Mouse (Mus musculus): ENCODE measurements at regions not wholly inside any gene's neighbourhood (a gene's known extent, or its start where the extent isn't known, plus 50 kb on each side); places are given as distances from the start of the nearest gene placed in this dataset.

GRCm38 (mm10) chr5:119133378-119133777 is 537.1 kb upstream of the Tbx3 start:
- intact Hi-C loops (cut with DNase I), result no loop called here
- no peak for DNase-seq

- intact Hi-C loops (cut with DNase I), result no loop called here
- DNase-seq, result no peak
Observed at GRCm38 (mm10) chr5:119136916-119137315, 533.6 kb upstream of the Tbx3 start.

GRCm38 (mm10) chr5:119137409-119137808 is 533.1 kb upstream of the Tbx3 start:
- no peak for DNase-seq
- intact Hi-C loops (cut with DNase I), result no loop called here

- no peak for DNase-seq
- intact Hi-C loops (cut with DNase I), result no loop called here
Observed at GRCm38 (mm10) chr5:119137821-119138221, 532.6 kb upstream of the Tbx3 start.

GRCm38 (mm10) chr5:119138293-119138692 is 532.2 kb upstream of the Tbx3 start:
- DNase-seq, result no peak
- intact Hi-C loops (cut with DNase I), result no loop called here

GRCm38 (mm10) chr5:119139336-119139735 is 531.1 kb upstream of the Tbx3 start:
- intact Hi-C loops (cut with DNase I), result no loop called here
- no peak for DNase-seq

GRCm38 (mm10) chr5:119139816-119140215 is 530.7 kb upstream of the Tbx3 start:
- DNase-seq, result no peak
- intact Hi-C loops (cut with DNase I), result no loop called here

GRCm38 (mm10) chr5:119143411-119143810 is 527.1 kb upstream of the Tbx3 start:
- intact Hi-C loops (cut with DNase I), result no loop called here
- no peak for DNase-seq

- DNase-seq, result no peak
- intact Hi-C loops (cut with DNase I), result no loop called here
Observed at GRCm38 (mm10) chr5:119149389-119150185, 520.9 kb upstream of the Tbx3 start.

GRCm38 (mm10) chr5:119153086-119153485 is 517.4 kb upstream of the Tbx3 start:
- intact Hi-C loops (cut with DNase I), result no loop called here
- DNase-seq, result no peak

- intact Hi-C loops (cut with DNase I), result no loop called here
Observed at GRCm38 (mm10) chr5:119156638-119157037, 513.8 kb upstream of the Tbx3 start.

GRCm38 (mm10) chr5:119158171-119158570 is 512.3 kb upstream of the Tbx3 start:
- no peak for DNase-seq
- intact Hi-C loops (cut with DNase I), result no loop called here

More at GRCm38 (mm10) chr5:119156638-119157037, 513.8 kb upstream of the Tbx3 start:
- no peak for DNase-seq

- intact Hi-C loops (cut with DNase I), result no loop called here
- no peak for DNase-seq
Observed at GRCm38 (mm10) chr5:119162132-119162675, 508.3 kb upstream of the Tbx3 start.

- intact Hi-C loops (cut with DNase I), result no loop called here
- DNase-seq, result peak; percentile 87 to 88
Observed at GRCm38 (mm10) chr5:119167718-119168117, 502.8 kb upstream of the Tbx3 start.

GRCm38 (mm10) chr5:119169274-119169673 is 501.2 kb upstream of the Tbx3 start:
- intact Hi-C loops (cut with DNase I), result no loop called here
- DNase-seq, result no peak

GRCm38 (mm10) chr5:119171626-119172025 is 498.8 kb upstream of the Tbx3 start:
- intact Hi-C loops (cut with DNase I), result no loop called here
- peak; percentile 12 to 14 for DNase-seq

- intact Hi-C loops (cut with DNase I), result no loop called here
Observed at GRCm38 (mm10) chr5:119178805-119179204, 491.7 kb upstream of the Tbx3 start.

GRCm38 (mm10) chr5:119183545-119184047 is 486.9 kb upstream of the Tbx3 start:
- intact Hi-C loops (cut with DNase I), result no loop called here
- no peak for DNase-seq

More at GRCm38 (mm10) chr5:119178805-119179204, 491.7 kb upstream of the Tbx3 start:
- no peak for DNase-seq

- intact Hi-C loops (cut with DNase I), result no loop called here
- no peak for DNase-seq
Observed at GRCm38 (mm10) chr5:119186611-119187010, 483.9 kb upstream of the Tbx3 start.

GRCm38 (mm10) chr5:119188476-119188875 is 482.0 kb upstream of the Tbx3 start:
- intact Hi-C loops (cut with DNase I), result no loop called here
- no peak for DNase-seq

- intact Hi-C loops (cut with DNase I), result no loop called here
- DNase-seq, result peak; percentile 65 to 77
Observed at GRCm38 (mm10) chr5:119193699-119194681, 476.5 kb upstream of the Tbx3 start.
